Mouse (Mus musculus): Measurements from ENCODE around the gene Celsr1. TPM values are rescaled to one million over a fixed set of nuclear protein-coding genes. Genes with fewer than 3 reads are reported as not detected.

Gene Celsr1
- polyA plus RNA-seq, 1 experiment from 2014 or later: 4.2 TPM

DNA sequence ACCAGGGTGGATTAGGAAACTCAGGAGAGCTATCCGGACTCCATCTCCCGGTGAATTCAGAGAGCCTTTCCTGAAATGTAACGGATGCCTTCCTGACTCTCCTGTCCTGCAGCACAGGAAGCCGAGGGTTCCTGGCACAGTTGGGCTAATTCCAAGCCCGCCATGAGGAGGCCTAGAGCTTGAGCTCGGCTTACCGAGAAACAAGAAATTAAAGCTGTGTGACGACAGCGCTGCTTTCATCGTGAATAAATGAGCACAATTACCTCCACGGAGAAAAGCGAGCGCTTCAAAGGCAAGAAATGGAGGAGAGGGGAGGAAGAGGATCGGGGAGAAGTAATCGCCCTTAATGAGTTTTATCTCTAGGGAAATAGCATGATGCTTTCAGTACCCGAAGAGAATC lies 57.8 kb downstream of the Celsr1 start:
- peak overlapping the region; percentile 6; the same call in 1 of the 2 replicates for H3K4me2 ChIP-seq (replicated peaks)
- peak overlapping the region; percentile 44; the same call in 1 of the 2 replicates for H3K27ac ChIP-seq (replicated peaks)
- no peak overlapping the region for H3K4me3 ChIP-seq (replicated peaks)
- no peaks in the 10 kb centered on the region for H3K9me3 ChIP-seq (replicated peaks)
- ATAC-seq (ENCODE audit: insufficient number of reproducible peaks, low FRiP score, low TSS enrichment, low read depth): no peak
- H3K4me1 ChIP-seq: peaks cover 41% of the 10 kb centered on the region
- H3K9ac ChIP-seq: no peak overlapping the region
- 18% methylated on average over 16 of the region's 16 CpGs for WGBS
- H3K27me3 ChIP-seq: no peaks in the 10 kb centered on the region
- no peaks in the 10 kb centered on the region for H3K36me3 ChIP-seq

DNA sequence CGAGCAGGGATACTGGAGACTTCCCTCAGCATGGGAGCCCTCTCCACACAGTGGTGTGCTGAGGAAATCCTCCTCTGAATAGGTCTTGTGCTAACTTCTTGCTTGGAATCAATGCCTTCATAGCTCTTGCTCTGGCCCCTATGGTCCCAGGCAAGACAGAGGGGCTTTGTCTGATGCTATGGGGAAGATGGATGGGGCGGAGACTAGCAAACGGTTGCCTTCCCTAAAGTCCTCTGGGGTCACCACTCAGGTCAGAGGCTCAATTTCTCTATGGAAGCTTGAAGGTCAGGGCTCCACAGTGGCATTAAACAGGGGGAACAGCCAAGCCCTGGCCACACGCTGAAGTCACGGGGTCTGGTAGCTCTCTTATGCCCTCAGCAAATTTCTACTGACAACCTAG lies 62.0 kb downstream of the Celsr1 start:
- H3K27me3 ChIP-seq: no peaks in the 10 kb centered on the region
- no peak for ATAC-seq (ENCODE audit: insufficient number of reproducible peaks, low FRiP score, low TSS enrichment, low read depth)
- H3K9me3 ChIP-seq (replicated peaks): no peaks in the 10 kb centered on the region
- WGBS: 49% methylated on average over 5 of the region's 5 CpGs
- no peak overlapping the region for H3K4me2 ChIP-seq (replicated peaks)
- no peak overlapping the region for H3K9ac ChIP-seq
- H3K27ac ChIP-seq (replicated peaks): peak overlapping the region; percentile 39; the same call in 1 of the 2 replicates
- H3K4me3 ChIP-seq (replicated peaks): no peak overlapping the region
- no peaks in the 10 kb centered on the region for H3K36me3 ChIP-seq
- peaks cover 46% of the 10 kb centered on the region for H3K4me1 ChIP-seq

DNA sequence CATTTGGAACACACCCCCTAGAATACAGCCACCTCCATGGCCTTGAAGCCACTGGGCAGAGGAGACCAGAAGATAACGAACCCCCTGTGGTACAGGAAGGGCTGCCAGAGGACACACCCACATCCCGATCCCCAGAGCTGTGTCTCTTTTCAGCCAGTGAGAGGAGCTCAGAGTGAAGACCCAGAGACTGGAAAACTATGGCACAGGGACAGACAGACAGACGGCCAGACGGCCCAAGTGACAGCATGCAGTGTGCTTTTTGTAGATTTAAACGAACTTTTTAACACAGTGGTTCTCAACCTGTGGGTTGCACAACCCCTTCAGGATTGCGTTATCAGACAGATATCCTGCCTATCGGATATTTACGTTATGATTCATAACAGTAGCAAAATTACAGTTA lies 63.1 kb downstream of the Celsr1 start:
- H3K27me3 ChIP-seq: no peaks in the 10 kb centered on the region
- H3K27ac ChIP-seq (replicated peaks): 0 out of 2 replicates have a peak overlapping the region, but pooled peaks have one; percentile 31
- ATAC-seq (ENCODE audit: insufficient number of reproducible peaks, low FRiP score, low TSS enrichment, low read depth): no peak
- H3K9ac ChIP-seq: no peak overlapping the region
- no peak overlapping the region for H3K4me3 ChIP-seq (replicated peaks)
- no peaks in the 10 kb centered on the region for H3K9me3 ChIP-seq (replicated peaks)
- no peak overlapping the region for H3K4me2 ChIP-seq (replicated peaks)
- H3K4me1 ChIP-seq: peaks cover 37% of the 10 kb centered on the region
- 51% methylated on average over 8 of the region's 8 CpGs for WGBS
- H3K36me3 ChIP-seq: no peaks in the 10 kb centered on the region

DNA sequence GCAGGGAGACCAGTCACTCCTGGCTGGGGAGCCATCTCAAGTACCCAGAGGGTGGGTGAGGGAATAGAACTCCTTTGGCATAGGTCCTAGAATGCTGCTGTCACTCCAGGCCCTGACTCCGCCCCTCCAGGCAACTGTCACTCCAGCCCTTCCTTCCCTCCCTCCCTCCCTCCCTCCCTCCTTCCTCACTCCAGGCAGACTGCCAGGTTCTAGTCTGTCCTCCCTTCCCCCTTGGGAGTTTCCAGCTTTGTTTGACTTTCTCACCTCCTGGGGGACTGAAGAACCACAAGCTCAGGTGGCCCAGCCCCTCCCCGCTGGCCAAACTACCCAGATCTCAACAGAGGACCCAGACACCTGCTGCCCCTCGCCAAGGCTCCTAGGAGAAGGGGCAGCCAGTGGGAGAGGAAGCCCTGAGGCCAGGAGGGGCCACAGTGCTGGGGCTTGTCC lies 63.8 kb downstream of the Celsr1 start:
- peak; percentile 16; the same call in 1 of the 2 replicates for ATAC-seq (ENCODE audit: insufficient number of reproducible peaks, low FRiP score, low TSS enrichment, low read depth)
- no peak overlapping the region for H3K4me2 ChIP-seq (replicated peaks)
- H3K27ac ChIP-seq (replicated peaks): no peak overlapping the region
- H3K4me1 ChIP-seq: peaks cover 31% of the 10 kb centered on the region
- no peak overlapping the region for H3K4me3 ChIP-seq (replicated peaks)
- WGBS: 46% methylated on average over 3 of the region's 3 CpGs
- no peaks in the 10 kb centered on the region for H3K36me3 ChIP-seq
- no peaks in the 10 kb centered on the region for H3K27me3 ChIP-seq
- no peak overlapping the region for H3K9ac ChIP-seq
- H3K9me3 ChIP-seq (replicated peaks): no peaks in the 10 kb centered on the region

DNA sequence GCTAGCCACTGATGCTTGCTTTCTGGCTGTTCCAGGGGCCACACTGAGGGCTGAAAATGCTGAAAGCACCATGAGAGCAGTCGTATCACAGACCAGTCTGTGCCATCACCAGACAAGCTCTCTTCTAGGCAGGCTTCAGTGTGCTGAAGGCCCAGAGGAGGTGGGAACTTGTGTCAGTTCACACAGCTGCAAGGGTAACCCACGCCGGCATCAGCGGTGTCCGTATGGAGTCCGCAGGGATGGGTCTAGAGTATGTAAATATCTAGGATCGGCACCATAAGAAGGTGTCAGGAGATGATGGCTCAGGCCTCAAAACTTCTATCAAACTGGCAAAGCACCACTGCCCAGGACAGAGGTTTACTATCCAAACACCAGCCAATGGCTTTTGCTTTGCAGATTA lies 64.3 kb downstream of the Celsr1 start:
- ATAC-seq (ENCODE audit: insufficient number of reproducible peaks, low FRiP score, low TSS enrichment, low read depth): no peak
- Histone ChIP-seq H3K36me3 (no peaks in the 10 kb centered on the region), H3K9me3 (replicated peaks) (no peaks in the 10 kb centered on the region), H3K27ac (replicated peaks) (peak overlapping the region; percentile 48; the same call in 1 of the 2 replicates), H3K4me3 (replicated peaks) (no peak overlapping the region), H3K4me1 (peaks cover 26% of the 10 kb centered on the region), H3K27me3 (no peaks in the 10 kb centered on the region), H3K4me2 (replicated peaks) (no peak overlapping the region), H3K9ac (no peak overlapping the region)
- WGBS: 85% methylated on average over 7 of the region's 7 CpGs

DNA sequence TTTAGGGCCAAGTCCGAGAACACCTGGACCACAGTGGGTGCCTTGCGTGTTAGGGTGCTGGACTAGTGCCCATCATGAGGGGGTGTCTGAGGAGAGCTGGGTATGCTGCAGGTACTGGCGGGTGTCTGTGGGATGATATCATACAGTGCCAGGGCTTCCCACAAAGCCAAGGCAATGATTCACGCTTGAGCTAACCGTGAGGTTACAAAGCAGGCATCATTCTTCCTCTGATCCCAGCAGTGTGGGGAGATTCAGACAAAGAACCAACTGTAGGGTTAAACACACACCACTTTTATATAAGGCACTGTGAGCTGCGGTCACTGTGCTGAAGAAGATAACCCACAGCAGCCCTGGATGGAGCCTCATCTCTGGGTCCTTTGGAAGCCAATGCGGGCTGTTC lies 67.5 kb downstream of the Celsr1 start:
- peaks cover 19% of the 10 kb centered on the region for H3K4me1 ChIP-seq
- no peaks in the 10 kb centered on the region for H3K9me3 ChIP-seq (replicated peaks)
- no peak overlapping the region for H3K27ac ChIP-seq (replicated peaks)
- H3K4me2 ChIP-seq (replicated peaks): no peak overlapping the region
- no peaks in the 10 kb centered on the region for H3K27me3 ChIP-seq
- 86% methylated on average over 7 of the region's 7 CpGs for WGBS
- H3K36me3 ChIP-seq: no peaks in the 10 kb centered on the region
- ATAC-seq (ENCODE audit: insufficient number of reproducible peaks, low FRiP score, low TSS enrichment, low read depth): no peak
- no peak overlapping the region for H3K4me3 ChIP-seq (replicated peaks)
- no peak overlapping the region for H3K9ac ChIP-seq

DNA sequence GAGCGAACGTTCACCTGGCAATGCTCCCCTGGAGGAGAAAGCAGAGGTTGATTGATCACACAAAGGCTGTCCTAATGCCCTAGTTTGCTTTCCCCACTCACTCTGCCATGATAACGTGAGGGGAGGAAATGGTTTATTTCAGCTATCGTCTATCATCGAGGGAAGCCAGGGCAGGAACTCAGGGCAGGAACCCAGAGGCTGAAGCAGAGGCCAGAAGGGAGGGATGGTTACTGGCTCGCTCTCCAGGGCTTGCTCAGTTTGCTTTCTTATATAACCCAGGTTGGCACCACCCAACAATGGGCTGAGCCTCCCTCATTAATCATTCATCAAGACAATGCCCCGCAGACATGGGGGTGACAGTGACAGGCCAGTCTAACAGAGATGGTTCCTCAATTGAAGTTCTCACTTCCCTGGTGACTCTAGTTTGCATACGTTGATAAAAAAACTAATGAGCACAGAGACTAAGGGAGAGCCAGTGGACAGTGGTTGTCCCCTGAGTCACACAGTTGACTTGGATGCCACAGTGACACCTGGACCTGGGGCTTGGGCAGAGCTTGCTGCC lies 70.2 kb downstream of the Celsr1 start:
- ATAC-seq (ENCODE audit: insufficient number of reproducible peaks, low FRiP score, low TSS enrichment, low read depth): no peak
- Histone ChIP-seq H3K9ac (no peak overlapping the region), H3K36me3 (no peaks in the 10 kb centered on the region), H3K9me3 (replicated peaks) (no peaks in the 10 kb centered on the region), H3K27me3 (no peaks in the 10 kb centered on the region), H3K4me2 (replicated peaks) (no peak overlapping the region), H3K4me3 (replicated peaks) (no peak overlapping the region), H3K4me1 (peaks cover 10% of the 10 kb centered on the region), H3K27ac (replicated peaks) (no peak overlapping the region)
- WGBS: 76% methylated on average over 8 of the region's 8 CpGs

DNA sequence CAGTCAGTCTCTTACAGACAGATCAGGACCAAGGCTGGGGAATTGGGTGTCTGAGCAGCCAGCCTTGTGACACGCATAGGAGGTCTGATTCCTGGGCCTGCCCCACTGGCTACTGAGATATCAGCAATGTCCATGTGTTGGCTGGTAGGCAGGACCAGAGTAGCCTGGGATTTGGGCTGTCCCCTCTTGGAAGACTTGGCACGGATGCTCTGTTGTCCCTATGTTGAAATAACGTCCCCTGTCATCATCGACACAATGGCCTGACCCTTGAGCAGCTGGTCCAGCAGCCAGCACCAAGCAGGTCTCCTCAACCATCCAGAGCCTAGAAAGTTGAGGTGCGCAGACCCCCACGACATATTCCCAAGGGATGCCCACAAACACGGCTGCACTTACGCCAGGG lies 70.9 kb downstream of the Celsr1 start:
- WGBS: 91% methylated on average over 8 of the region's 8 CpGs

DNA sequence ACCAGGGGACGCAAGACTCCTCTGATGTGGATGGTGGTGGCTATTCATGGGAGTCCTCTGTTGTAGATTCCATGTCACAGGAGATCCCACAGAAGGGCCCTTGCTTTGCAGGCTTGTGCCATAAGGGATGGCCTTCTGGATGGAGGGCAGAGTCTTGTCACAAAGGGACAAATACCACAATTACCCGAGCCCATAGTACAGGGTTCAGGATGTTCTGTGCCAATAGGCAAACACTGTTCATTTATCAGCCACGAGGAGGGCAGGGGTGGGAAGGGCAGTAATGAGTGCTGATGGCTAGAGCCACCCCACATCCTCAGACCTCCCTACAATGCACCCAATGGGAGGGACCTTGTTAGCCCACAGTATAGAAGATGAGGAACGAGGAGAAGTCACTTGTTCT lies 71.9 kb downstream of the Celsr1 start:
- H3K4me1 ChIP-seq: peaks cover 10% of the 10 kb centered on the region
- H3K4me3 ChIP-seq (replicated peaks): no peak overlapping the region
- no peaks in the 10 kb centered on the region for H3K36me3 ChIP-seq
- H3K9ac ChIP-seq: no peak overlapping the region
- H3K4me2 ChIP-seq (replicated peaks): no peak overlapping the region
- H3K27me3 ChIP-seq: no peaks in the 10 kb centered on the region
- H3K27ac ChIP-seq (replicated peaks): no peak overlapping the region
- ATAC-seq (ENCODE audit: insufficient number of reproducible peaks, low FRiP score, low TSS enrichment, low read depth): no peak
- no peaks in the 10 kb centered on the region for H3K9me3 ChIP-seq (replicated peaks)
- 76% methylated on average over 4 of the region's 4 CpGs for WGBS

More for the DNA sequence above, 70.9 kb downstream of the Celsr1 start:
- Histone ChIP-seq H3K4me3 (replicated peaks) (no peak overlapping the region), H3K36me3 (no peaks in the 10 kb centered on the region), H3K27me3 (no peaks in the 10 kb centered on the region), H3K4me2 (replicated peaks) (no peak overlapping the region), H3K27ac (replicated peaks) (no peak overlapping the region), H3K4me1 (peaks cover 10% of the 10 kb centered on the region), H3K9me3 (replicated peaks) (no peaks in the 10 kb centered on the region), H3K9ac (no peak overlapping the region)
- ATAC-seq (ENCODE audit: insufficient number of reproducible peaks, low FRiP score, low TSS enrichment, low read depth): no peak

DNA sequence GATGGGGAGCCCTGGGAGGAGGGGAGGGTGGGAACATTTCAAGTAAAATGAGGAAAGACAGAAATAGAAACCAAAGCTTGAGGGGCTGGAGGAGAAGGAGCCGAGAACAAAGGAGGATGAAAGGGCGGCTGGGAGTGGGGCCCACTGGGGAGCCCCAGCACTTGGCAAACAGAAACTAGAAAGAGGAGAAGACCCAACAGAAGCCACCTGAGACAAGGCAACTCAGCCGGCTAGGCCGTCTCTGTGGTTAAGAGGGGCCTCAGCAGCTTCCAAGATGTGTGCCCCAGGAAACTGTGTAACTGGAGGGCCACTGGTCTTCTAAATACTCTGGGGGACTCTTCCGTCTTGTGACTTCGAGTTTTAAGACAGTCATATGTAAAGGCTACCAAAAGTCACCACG lies 72.4 kb downstream of the Celsr1 start:
- no peaks in the 10 kb centered on the region for H3K9me3 ChIP-seq (replicated peaks)
- no peaks in the 10 kb centered on the region for H3K36me3 ChIP-seq
- peaks cover 7% of the 10 kb centered on the region for H3K4me1 ChIP-seq
- no peak overlapping the region for H3K27ac ChIP-seq (replicated peaks)
- 52% methylated on average over 7 of the region's 7 CpGs for WGBS
- no peak overlapping the region for H3K4me3 ChIP-seq (replicated peaks)
- ATAC-seq (ENCODE audit: insufficient number of reproducible peaks, low FRiP score, low TSS enrichment, low read depth): no peak
- no peaks in the 10 kb centered on the region for H3K27me3 ChIP-seq
- no peak overlapping the region for H3K4me2 ChIP-seq (replicated peaks)
- H3K9ac ChIP-seq: no peak overlapping the region

DNA sequence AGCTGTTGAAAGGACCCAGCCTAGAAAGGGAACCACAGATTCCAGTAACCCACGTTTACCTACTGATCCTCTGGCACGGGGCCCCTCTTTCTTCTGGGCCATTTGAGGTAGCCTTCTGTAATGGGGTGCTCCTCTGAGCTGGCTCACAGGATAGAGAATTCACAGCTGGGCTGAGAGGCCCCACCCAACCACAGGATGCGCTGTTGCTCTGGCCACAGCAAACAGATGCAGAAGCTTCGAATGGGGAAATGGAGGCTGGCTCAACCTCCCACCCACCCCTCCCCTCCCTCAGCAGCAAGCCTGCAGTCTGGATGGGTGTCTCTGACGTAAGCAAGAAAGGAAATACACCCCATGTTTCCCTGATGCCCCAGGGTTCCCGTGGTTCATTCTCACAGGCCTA lies 77.4 kb downstream of the Celsr1 start:
- no peaks in the 10 kb centered on the region for H3K27me3 ChIP-seq
- no peak for ATAC-seq (ENCODE audit: insufficient number of reproducible peaks, low FRiP score, low TSS enrichment, low read depth)
- H3K36me3 ChIP-seq: no peaks in the 10 kb centered on the region
- H3K27ac ChIP-seq (replicated peaks): no peak overlapping the region; the same call in 1 of the 2 replicates
- no peak overlapping the region for H3K4me2 ChIP-seq (replicated peaks)
- H3K9me3 ChIP-seq (replicated peaks): no peaks in the 10 kb centered on the region
- no peak overlapping the region for H3K9ac ChIP-seq
- no peak overlapping the region for H3K4me3 ChIP-seq (replicated peaks)
- peaks cover 13% of the 10 kb centered on the region for H3K4me1 ChIP-seq
- WGBS: 48% methylated on average over 6 of the region's 6 CpGs

DNA sequence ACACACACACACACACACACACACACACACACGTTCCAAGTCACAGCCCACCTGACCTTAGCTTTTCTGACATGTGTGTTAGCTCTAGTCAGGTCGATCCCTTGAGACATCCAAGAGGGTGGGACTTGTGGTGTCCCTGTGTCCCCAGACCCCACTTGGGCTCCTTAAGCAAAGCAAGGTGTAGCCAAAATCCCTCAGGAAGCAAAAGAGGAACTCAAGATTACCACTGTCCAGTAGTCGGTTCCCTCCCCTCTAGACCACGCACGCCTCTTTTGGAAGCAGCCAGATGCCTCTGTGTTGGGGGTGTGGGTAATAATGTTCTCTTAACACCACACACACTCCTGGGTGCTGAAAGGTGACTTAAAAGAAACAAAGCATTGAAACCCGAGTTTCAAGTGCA lies 80.1 kb downstream of the Celsr1 start:
- no peak overlapping the region for H3K4me2 ChIP-seq (replicated peaks)
- H3K9ac ChIP-seq: no peak overlapping the region
- WGBS: 77% methylated on average over 6 of the region's 6 CpGs
- no peaks in the 10 kb centered on the region for H3K27me3 ChIP-seq
- no peak for ATAC-seq (ENCODE audit: insufficient number of reproducible peaks, low FRiP score, low TSS enrichment, low read depth)
- H3K4me3 ChIP-seq (replicated peaks): no peak overlapping the region
- H3K36me3 ChIP-seq: no peaks in the 10 kb centered on the region
- H3K4me1 ChIP-seq: peaks cover 21% of the 10 kb centered on the region
- no peaks in the 10 kb centered on the region for H3K9me3 ChIP-seq (replicated peaks)
- H3K27ac ChIP-seq (replicated peaks): no peak overlapping the region
